Mouse (Mus musculus): ENCODE measurements at regions not wholly inside any gene's neighbourhood (a gene's known extent, or its start where the extent isn't known, plus 50 kb on each side); places are given as distances from the start of the nearest gene placed in this dataset.

- Histone ChIP-seq H3K36me3 (ENCODE audit: insufficient read depth, low read length) (no peaks in the 10 kb centered on the region), H3K4me3 (ENCODE audit: low read depth, low read length) (no peak overlapping the region), H3K4me1 (ENCODE audit: insufficient read depth, low read depth, low read length) (no peaks in the 10 kb centered on the region), H3K9ac (replicated peaks; ENCODE audit: low read depth) (no peak overlapping the region), H3K9me3 (ENCODE audit: low read length) (no peaks in the 10 kb centered on the region), H3K27ac (ENCODE audit: low read length) (no peak overlapping the region), H3K4me2 (replicated peaks; ENCODE audit: low read depth, low read length) (no peak overlapping the region), H3K27me3 (replicated peaks; ENCODE audit: insufficient read depth, low read length) (no peaks in the 10 kb centered on the region)
- DNase-seq (ENCODE audit: low spot score) = no peak
- WGBS = 85% methylated on average over 11 of the region's 11 CpGs
- TF ChIP-seq EP300 (IDR thresholded peaks at IDR 0.05) = no peak
- TF ChIP-seq CTCF (IDR thresholded peaks at IDR 0.05) = no peak
- ATAC-seq = no peak
Observed at GRCm38 (mm10) chr6:107770834-107771470, 241.4 kb downstream of the Lrrn1 start.

GRCm38 (mm10) chr6:107784998-107785397 lies 255.4 kb downstream of the Lrrn1 start:
- no peak for ATAC-seq
- WGBS = 52% methylated on average over 2 of the region's 2 CpGs
- H3K4me3 ChIP-seq (ENCODE audit: low read depth, low read length) = no peak overlapping the region
- no peaks in the 10 kb centered on the region for H3K36me3 ChIP-seq (ENCODE audit: insufficient read depth, low read length)
- DNase-seq (ENCODE audit: low spot score) = no peak
- TF ChIP-seq CTCF (IDR thresholded peaks at IDR 0.05) (no peak), EP300 (IDR thresholded peaks at IDR 0.05) (no peak)
- no peaks in the 10 kb centered on the region for H3K27me3 ChIP-seq (replicated peaks; ENCODE audit: insufficient read depth, low read length)
- H3K9ac ChIP-seq (replicated peaks; ENCODE audit: low read depth) = no peak overlapping the region
- H3K4me2 ChIP-seq (replicated peaks; ENCODE audit: low read depth, low read length) = no peak overlapping the region
- H3K9me3 ChIP-seq (ENCODE audit: low read length) = no peaks in the 10 kb centered on the region
- no peak overlapping the region for H3K27ac ChIP-seq (ENCODE audit: low read length)
- no peaks in the 10 kb centered on the region for H3K4me1 ChIP-seq (ENCODE audit: insufficient read depth, low read depth, low read length)

GRCm38 (mm10) chr6:107788224-107788893 lies 258.8 kb downstream of the Lrrn1 start:
- TF ChIP-seq CTCF (IDR thresholded peaks at IDR 0.05) = no peak
- TF ChIP-seq EP300 (IDR thresholded peaks at IDR 0.05) = no peak
- Histone ChIP-seq H3K4me1 (ENCODE audit: insufficient read depth, low read depth, low read length) (no peaks in the 10 kb centered on the region), H3K9me3 (ENCODE audit: low read length) (no peaks in the 10 kb centered on the region), H3K9ac (replicated peaks; ENCODE audit: low read depth) (no peak overlapping the region), H3K27ac (ENCODE audit: low read length) (no peak overlapping the region), H3K36me3 (ENCODE audit: insufficient read depth, low read length) (no peaks in the 10 kb centered on the region), H3K4me2 (replicated peaks; ENCODE audit: low read depth, low read length) (no peak overlapping the region), H3K27me3 (replicated peaks; ENCODE audit: insufficient read depth, low read length) (no peaks in the 10 kb centered on the region), H3K4me3 (ENCODE audit: low read depth, low read length) (no peak overlapping the region)
- ATAC-seq (no peak), DNase-seq (ENCODE audit: low spot score) (no peak)
- WGBS = 59% methylated on average over 2 of the region's 2 CpGs

- TF ChIP-seq EP300 (IDR thresholded peaks at IDR 0.05) = no peak
- TF ChIP-seq CTCF (IDR thresholded peaks at IDR 0.05) = no peak
- H3K27ac ChIP-seq (ENCODE audit: low read length) = no peak overlapping the region
- H3K4me1 ChIP-seq (ENCODE audit: insufficient read depth, low read depth, low read length) = no peaks in the 10 kb centered on the region
- no peak for DNase-seq (ENCODE audit: low spot score)
- H3K9me3 ChIP-seq (ENCODE audit: low read length) = no peaks in the 10 kb centered on the region
- no peak overlapping the region for H3K9ac ChIP-seq (replicated peaks; ENCODE audit: low read depth)
- no peak overlapping the region for H3K4me2 ChIP-seq (replicated peaks; ENCODE audit: low read depth, low read length)
- no peaks in the 10 kb centered on the region for H3K27me3 ChIP-seq (replicated peaks; ENCODE audit: insufficient read depth, low read length)
- H3K36me3 ChIP-seq (ENCODE audit: insufficient read depth, low read length) = no peaks in the 10 kb centered on the region
- 35% methylated on average over 2 of the region's 2 CpGs for WGBS
- no peak overlapping the region for H3K4me3 ChIP-seq (ENCODE audit: low read depth, low read length)
- ATAC-seq = no peak
Observed at GRCm38 (mm10) chr6:107797845-107798244, 267.0 kb upstream of the Setmar start.

GRCm38 (mm10) chr6:107803056-107803455 lies 261.8 kb upstream of the Setmar start:
- no peak overlapping the region for H3K4me2 ChIP-seq (replicated peaks; ENCODE audit: low read depth, low read length)
- H3K9ac ChIP-seq (replicated peaks; ENCODE audit: low read depth) = no peak overlapping the region
- H3K27me3 ChIP-seq (replicated peaks; ENCODE audit: insufficient read depth, low read length) = no peaks in the 10 kb centered on the region
- no peak overlapping the region for H3K4me3 ChIP-seq (ENCODE audit: low read depth, low read length)
- H3K9me3 ChIP-seq (ENCODE audit: low read length) = no peaks in the 10 kb centered on the region
- H3K4me1 ChIP-seq (ENCODE audit: insufficient read depth, low read depth, low read length) = no peaks in the 10 kb centered on the region
- H3K36me3 ChIP-seq (ENCODE audit: insufficient read depth, low read length) = no peaks in the 10 kb centered on the region
- ATAC-seq (no peak), DNase-seq (ENCODE audit: low spot score) (no peak)
- no peak for TF ChIP-seq CTCF (IDR thresholded peaks at IDR 0.05)
- no peak for TF ChIP-seq EP300 (IDR thresholded peaks at IDR 0.05)
- no peak overlapping the region for H3K27ac ChIP-seq (ENCODE audit: low read length)
